Mouse (Mus musculus) neural tube, embryonic 13.5 days (tissue): Measurements from ENCODE around the gene Pdzph1. TPM values are rescaled to one million over a fixed set of nuclear protein-coding genes. Genes with fewer than 3 reads are reported as not detected.

Source experiments
- ATAC-seq: fragments of 200-750 bp; cut with Nextera tagmentation; 2 replicates; pipeline ENCODE4 v1.8.0; 2017; ENCODE audit warnings: low read depth, mild to moderate bottlenecking, moderate TSS enrichment, moderate library complexity
- H3K27ac ChIP-seq: fragments of 300-500 bp; sonication (generic); replicated peaks from 2 replicates; pipeline ENCODE4 v1.5.1; 2015; ENCODE audit warnings: moderate library complexity, mild to moderate bottlenecking, inconsistent platforms
- H3K27me3 ChIP-seq: fragments of 300-500 bp; sonication (generic); 2 replicates; pipeline ENCODE4 v1.6.1; 2015; ENCODE audit warnings: mild to moderate bottlenecking, inconsistent platforms
- H3K36me3 ChIP-seq: fragments of 300-500 bp; sonication (generic); 2 replicates; pipeline ENCODE4 v1.6.1; 2015; ENCODE audit warnings: mild to moderate bottlenecking, inconsistent platforms
- H3K4me1 ChIP-seq: fragments of 300-500 bp; sonication (generic); replicated peaks from 2 replicates; pipeline ENCODE4 v1.6.1; 2015; ENCODE audit warnings: inconsistent platforms
- H3K4me2 ChIP-seq: fragments of 300-500 bp; sonication (generic); 2 replicates; pipeline ENCODE4 v1.6.1; 2015; ENCODE audit warnings: inconsistent platforms, mild to moderate bottlenecking, moderate library complexity
- H3K4me3 ChIP-seq: fragments of 300-500 bp; sonication (generic); 2 replicates; pipeline ENCODE4 v1.5.1; 2015; ENCODE audit warnings: mild to moderate bottlenecking, inconsistent platforms
- H3K9ac ChIP-seq: fragments of 300-500 bp; sonication (generic); 2 replicates; pipeline ENCODE4 v1.6.1; 2015; ENCODE audit warnings: moderate library complexity, mild to moderate bottlenecking, inconsistent platforms
- H3K9me3 ChIP-seq: fragments of 300-500 bp; sonication (generic); 2 replicates; pipeline ENCODE4 v1.6.1; 2016; ENCODE audit warnings: inconsistent platforms
- WGBS: fragments of 180-500 bp; shearing (Covaris S2); methylation state at CpG from one replicate; pipeline ENCODE4 v1.1.7; 2015; 5-methylcytosine and 5-hydroxymethylcytosine counted together
- polyA plus RNA-seq: library from polyadenylated mRNA; unstranded; fragments of >200 nt; fragmentation: Nextera tagmentation; extraction: Ambion mirVana; gene quantifications from 2 replicates; pipeline ENCODE4 v1.2.1, GENCODE M21; 2015

Pdzph1 gene
- polyA plus RNA-seq, 1 experiment from 2014 or later = 0.50 TPM

GRCm38 (mm10) chr17:58919061-58919460 is 72.1 kb downstream of the Pdzph1 start:
- Histone ChIP-seq H3K4me2 (peak overlapping the region; percentile 36), H3K27me3 (no peaks in the 10 kb centered on the region), H3K4me3 (no peak overlapping the region), H3K36me3 (no peaks in the 10 kb centered on the region), H3K9me3 (no peaks in the 10 kb centered on the region), H3K27ac (no peak overlapping the region), H3K4me1 (peaks cover 16% of the 10 kb centered on the region), H3K9ac (no peak overlapping the region)
- ATAC-seq = peak; percentile 75
- 6% methylated on average over 8 of the region's 8 CpGs for WGBS

GRCm38 (mm10) chr17:58918539-58918938 is 72.6 kb downstream of the Pdzph1 start:
- Histone ChIP-seq H3K36me3 (no peaks in the 10 kb centered on the region), H3K27ac (no peak overlapping the region), H3K27me3 (no peaks in the 10 kb centered on the region), H3K9ac (no peak overlapping the region), H3K4me2 (no peak overlapping the region), H3K9me3 (no peaks in the 10 kb centered on the region), H3K4me1 (peaks cover 10% of the 10 kb centered on the region), H3K4me3 (no peak overlapping the region)
- 91% methylated on average over 3 of the region's 3 CpGs for WGBS
- ATAC-seq = no peak

- no peak overlapping the region for H3K27ac ChIP-seq
- no peaks in the 10 kb centered on the region for H3K27me3 ChIP-seq
- H3K9ac ChIP-seq = no peak overlapping the region
- H3K9me3 ChIP-seq = no peaks in the 10 kb centered on the region
- ATAC-seq = no peak
- WGBS = 81% methylated on average over 7 of the region's 7 CpGs
- no peak overlapping the region for H3K4me2 ChIP-seq
- H3K36me3 ChIP-seq = no peaks in the 10 kb centered on the region
- H3K4me1 ChIP-seq = no peaks in the 10 kb centered on the region
- H3K4me3 ChIP-seq = no peak overlapping the region
These were observed 79.6 kb downstream of the Pdzph1 start for GRCm38 (mm10) chr17:58911564-58911963.

GRCm38 (mm10) chr17:58909061-58909661 is 82.0 kb downstream of the Pdzph1 start:
- H3K4me2 ChIP-seq = no peak overlapping the region
- H3K36me3 ChIP-seq = no peaks in the 10 kb centered on the region
- H3K9me3 ChIP-seq = no peaks in the 10 kb centered on the region
- no peaks in the 10 kb centered on the region for H3K27me3 ChIP-seq
- H3K4me3 ChIP-seq = no peak overlapping the region
- no peak overlapping the region for H3K27ac ChIP-seq
- 38% methylated on average over 8 of the region's 8 CpGs for WGBS
- H3K4me1 ChIP-seq = no peaks in the 10 kb centered on the region
- no peak overlapping the region for H3K9ac ChIP-seq
- ATAC-seq = no peak; the same call in 1 of the 2 replicates

GRCm38 (mm10) chr17:58906001-58906400 is 85.2 kb downstream of the Pdzph1 start:
- WGBS = 54% methylated on average over 2 of the region's 2 CpGs
- no peak overlapping the region for H3K27ac ChIP-seq
- H3K9ac ChIP-seq = no peak overlapping the region
- no peak for ATAC-seq
- H3K4me1 ChIP-seq = no peaks in the 10 kb centered on the region
- no peaks in the 10 kb centered on the region for H3K27me3 ChIP-seq
- H3K36me3 ChIP-seq = no peaks in the 10 kb centered on the region
- H3K9me3 ChIP-seq = no peaks in the 10 kb centered on the region
- H3K4me2 ChIP-seq = no peak overlapping the region
- no peak overlapping the region for H3K4me3 ChIP-seq

- Histone ChIP-seq H3K9ac (no peak overlapping the region), H3K4me2 (no peak overlapping the region), H3K4me1 (peaks cover 11% of the 10 kb centered on the region; the same call in 1 of the 2 replicates), H3K9me3 (no peaks in the 10 kb centered on the region), H3K27ac (no peak overlapping the region), H3K4me3 (no peak overlapping the region), H3K27me3 (no peaks in the 10 kb centered on the region), H3K36me3 (no peaks in the 10 kb centered on the region)
- 22% methylated on average over 4 of the region's 4 CpGs for WGBS
- no peak for ATAC-seq
These were observed 99.5 kb downstream of the Pdzph1 start for GRCm38 (mm10) chr17:58891488-58892210.

GRCm38 (mm10) chr17:58889905-58890645 is 101.1 kb downstream of the Pdzph1 start:
- H3K4me3 ChIP-seq = no peak overlapping the region
- WGBS = 40% methylated on average over 4 of the region's 4 CpGs
- no peak overlapping the region for H3K4me2 ChIP-seq
- ATAC-seq = no peak
- no peaks in the 10 kb centered on the region for H3K9me3 ChIP-seq
- H3K27ac ChIP-seq = no peak overlapping the region
- no peaks in the 10 kb centered on the region for H3K27me3 ChIP-seq
- H3K4me1 ChIP-seq = peaks cover 11% of the 10 kb centered on the region; the same call in 1 of the 2 replicates
- H3K9ac ChIP-seq = no peak overlapping the region
- no peaks in the 10 kb centered on the region for H3K36me3 ChIP-seq

GRCm38 (mm10) chr17:58884393-58884792 is 106.8 kb downstream of the Pdzph1 start:
- no peak for ATAC-seq
- no peak overlapping the region for H3K9ac ChIP-seq
- no peak overlapping the region for H3K4me3 ChIP-seq
- no peaks in the 10 kb centered on the region for H3K27me3 ChIP-seq
- 69% methylated on average over 1 of the region's 1 CpGs for WGBS
- no peaks in the 10 kb centered on the region for H3K36me3 ChIP-seq
- H3K27ac ChIP-seq = no peak overlapping the region
- no peaks in the 10 kb centered on the region for H3K4me1 ChIP-seq
- H3K9me3 ChIP-seq = no peaks in the 10 kb centered on the region
- H3K4me2 ChIP-seq = no peak overlapping the region

- Histone ChIP-seq H3K27me3 (no peaks in the 10 kb centered on the region), H3K27ac (no peak overlapping the region), H3K9me3 (no peaks in the 10 kb centered on the region), H3K4me3 (no peak overlapping the region), H3K36me3 (no peaks in the 10 kb centered on the region), H3K4me2 (no peak overlapping the region), H3K9ac (no peak overlapping the region), H3K4me1 (no peaks in the 10 kb centered on the region)
- WGBS = 81% methylated on average over 1 of the region's 1 CpGs
- no peak for ATAC-seq
These were observed 117.8 kb downstream of the Pdzph1 start for GRCm38 (mm10) chr17:58873356-58873755.

GRCm38 (mm10) chr17:58870795-58871194 is 120.4 kb downstream of the Pdzph1 start:
- H3K36me3 ChIP-seq = no peaks in the 10 kb centered on the region
- H3K27me3 ChIP-seq = no peaks in the 10 kb centered on the region
- no peak overlapping the region for H3K4me2 ChIP-seq
- no peaks in the 10 kb centered on the region for H3K9me3 ChIP-seq
- no peak overlapping the region for H3K4me3 ChIP-seq
- H3K4me1 ChIP-seq = no peaks in the 10 kb centered on the region
- H3K27ac ChIP-seq = no peak overlapping the region
- ATAC-seq = no peak
- no peak overlapping the region for H3K9ac ChIP-seq
